Mouse (Mus musculus) thymus, postnatal 10 days (tissue): ENCODE data around the gene Smad5.

ENCODE experiments used
- DNase-seq, 2 experiments: peaks; one replicate each; pipeline ENCODE4 v3.0.0; 2021; ENCODE audit warnings: low spot score in 2 of 2

Gene Smad5

DNA sequence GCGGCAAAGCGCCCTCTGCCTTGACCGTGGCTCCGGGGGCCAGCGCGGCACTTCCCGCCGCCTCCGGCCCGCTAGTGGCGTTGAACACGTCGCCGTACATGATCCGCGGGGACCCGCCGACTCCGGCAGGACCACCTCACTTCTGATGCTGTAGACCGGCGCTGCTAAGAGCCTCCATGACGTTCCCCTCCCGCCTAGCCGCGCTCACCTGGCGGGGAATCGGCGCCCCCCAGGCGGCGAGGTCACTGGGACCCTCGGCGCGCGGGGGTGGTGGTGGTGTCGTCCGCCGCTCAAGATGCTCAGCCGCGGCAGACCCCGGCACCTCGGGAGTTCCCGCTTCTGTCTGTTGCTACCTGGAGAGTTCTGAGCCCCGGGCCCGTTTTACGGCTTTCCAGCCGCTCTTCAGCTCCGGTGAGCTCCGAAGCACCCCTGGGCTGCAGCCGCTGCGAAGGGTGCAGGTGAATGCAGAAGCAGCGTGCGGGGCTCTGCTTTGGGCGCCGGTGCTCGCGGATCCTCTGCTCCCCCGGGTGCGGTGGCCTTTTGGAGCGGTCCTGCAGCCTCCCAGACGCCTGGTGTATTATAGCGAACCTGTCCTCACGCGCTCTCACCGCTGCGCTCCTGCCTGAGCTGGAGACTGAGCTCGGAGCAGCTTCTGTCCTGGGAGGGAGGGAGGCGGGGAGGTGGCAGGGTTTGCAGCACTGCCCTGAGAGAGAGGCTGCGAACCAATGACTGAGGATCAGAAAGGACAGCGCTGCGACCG, 50.6 kb downstream of the Smad5 start, which contains the start of gene Gm45623:
Gm45623 (minus strand) TSS at position 636 of the 760 bp plus-strand sequence.
- no peak for DNase-seq

- DNase-seq, result peak; percentile 62 to 81
Observed at GRCm38 (mm10) chr13:56755871-56756270, 53.1 kb downstream of the Smad5 start.

DNA sequence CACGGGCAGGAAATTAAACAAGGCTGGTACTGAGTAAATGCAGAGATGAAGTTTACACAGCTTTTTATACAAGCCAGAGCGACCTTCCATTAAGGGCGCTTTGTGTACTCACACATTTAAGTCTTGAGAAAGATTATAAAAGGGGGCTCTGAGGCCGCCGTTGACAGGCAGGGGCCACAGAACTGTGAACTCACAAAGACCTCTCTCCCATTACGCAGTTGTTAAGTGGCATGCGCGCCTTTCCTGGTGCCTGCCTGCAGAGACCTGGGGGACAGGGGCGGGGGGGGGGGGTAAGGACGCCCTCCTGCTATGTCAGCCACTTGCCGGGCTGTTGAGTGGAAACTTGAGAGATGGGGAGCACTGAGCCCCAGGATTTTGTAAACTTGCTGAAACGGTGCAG, 54.4 kb downstream of the Smad5 start:
- no peak for DNase-seq

DNA sequence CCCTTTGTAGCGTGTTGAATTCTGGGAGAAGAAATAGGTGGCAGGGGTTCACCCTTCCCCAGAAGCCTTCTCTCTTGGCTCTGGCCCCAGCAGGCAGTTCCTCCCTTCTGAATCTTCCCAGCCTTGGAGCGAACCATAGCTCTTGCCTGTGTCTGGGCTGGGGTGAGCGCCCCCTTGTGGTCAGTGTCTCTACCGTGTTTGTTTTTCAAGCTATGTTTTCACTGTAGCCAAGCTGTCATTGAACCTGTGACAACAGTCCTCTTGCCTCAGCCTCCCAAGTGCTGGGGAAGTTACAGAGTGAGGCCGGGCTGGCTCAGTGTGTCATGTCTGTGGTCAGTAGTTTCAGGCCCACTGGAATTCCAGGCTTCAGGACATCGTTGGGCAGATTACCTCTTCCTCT, 55.7 kb downstream of the Smad5 start:
- DNase-seq, result peak; percentile 72 to 90

GRCm38 (mm10) chr13:56762446-56763229, 59.8 kb downstream of the Smad5 start:
- DNase-seq, result no peak

DNA sequence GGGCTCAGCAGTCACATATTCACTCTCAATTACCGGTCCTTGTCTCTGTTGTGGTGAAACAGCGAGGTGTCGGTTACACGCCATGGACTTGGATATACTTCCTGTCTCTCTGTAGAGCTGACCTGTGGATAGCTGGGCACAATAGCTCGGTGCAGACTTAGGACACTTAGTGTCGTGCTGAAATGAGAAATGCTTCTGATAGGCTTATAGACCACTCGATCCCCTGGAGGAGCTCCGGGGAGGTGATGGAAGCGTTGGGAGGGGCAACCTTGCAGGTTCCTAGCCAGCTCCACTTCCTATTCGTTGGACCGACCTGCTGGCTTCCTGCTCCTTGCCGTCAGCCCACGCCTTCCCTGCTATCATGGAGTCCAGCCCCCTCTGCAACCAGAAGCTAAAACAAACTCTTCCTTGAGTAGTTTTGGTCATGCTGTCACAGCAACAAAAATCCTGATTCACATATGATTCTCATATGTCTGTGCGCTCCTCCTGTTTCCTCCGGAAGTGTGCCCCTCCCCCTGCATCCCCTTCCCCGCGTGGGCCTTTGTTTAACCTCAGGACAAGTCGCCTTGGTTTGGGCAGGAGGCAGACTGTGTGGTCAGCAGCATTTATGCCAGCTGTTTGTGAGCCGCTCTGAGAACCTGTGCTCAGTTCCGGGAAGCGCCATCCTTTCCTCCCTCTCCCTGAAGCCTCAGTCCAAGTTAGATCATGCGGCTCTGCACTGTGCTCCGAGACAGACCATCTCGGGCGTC, 62.6 kb downstream of the Smad5 start:
- DNase-seq, result no peak

DNA sequence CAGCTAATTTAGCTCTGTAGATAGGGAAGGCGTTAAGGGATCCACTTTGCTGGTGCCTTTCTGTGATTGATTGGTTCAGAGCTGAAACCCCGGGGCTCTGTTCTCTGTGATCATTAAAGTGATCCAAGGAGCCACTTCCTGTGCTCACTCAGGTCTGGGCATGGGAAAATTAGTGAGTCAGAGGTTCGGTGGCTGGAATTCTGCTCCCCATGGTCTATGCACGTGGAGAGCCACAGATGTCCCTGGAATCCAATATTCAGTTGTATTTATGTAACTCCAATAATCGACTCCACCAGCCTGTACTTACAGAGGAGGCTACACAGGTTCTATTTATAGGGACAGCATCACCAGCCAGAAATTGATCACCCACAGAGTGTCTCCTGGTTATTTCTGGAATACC, 63.4 kb downstream of the Smad5 start:
- DNase-seq, result no peak

DNA sequence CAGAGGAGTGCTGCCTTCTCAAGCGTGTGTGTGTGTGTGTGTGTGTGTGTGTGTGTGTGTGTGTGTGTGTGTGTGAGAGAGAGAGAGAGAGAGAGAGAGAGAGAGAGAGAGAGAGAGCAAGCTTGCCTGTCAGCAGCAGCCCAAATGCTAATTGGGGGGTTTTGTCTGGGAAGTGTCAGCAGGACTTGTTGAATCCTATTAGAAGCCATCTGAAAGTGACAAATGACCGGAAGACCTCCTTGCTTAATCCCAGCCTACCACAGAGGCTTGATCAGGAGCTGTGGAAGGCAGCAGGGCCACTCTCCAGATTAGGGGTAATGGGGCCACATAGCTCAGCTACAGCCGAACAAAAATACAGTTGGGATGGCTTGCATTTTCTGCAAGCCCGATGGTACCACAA, 66.6 kb downstream of the Smad5 start:
- no peak for DNase-seq

GRCm38 (mm10) chr13:56770136-56770578, 67.3 kb downstream of the Smad5 start:
- DNase-seq, result no peak

GRCm38 (mm10) chr13:56770786-56771185, 68.0 kb downstream of the Smad5 start:
- no peak for DNase-seq

- DNase-seq, result no peak
Observed at GRCm38 (mm10) chr13:56772592-56772991, 69.8 kb downstream of the Smad5 start.

- no peak for DNase-seq
Observed at GRCm38 (mm10) chr13:56773262-56773870, 70.6 kb downstream of the Smad5 start.

DNA sequence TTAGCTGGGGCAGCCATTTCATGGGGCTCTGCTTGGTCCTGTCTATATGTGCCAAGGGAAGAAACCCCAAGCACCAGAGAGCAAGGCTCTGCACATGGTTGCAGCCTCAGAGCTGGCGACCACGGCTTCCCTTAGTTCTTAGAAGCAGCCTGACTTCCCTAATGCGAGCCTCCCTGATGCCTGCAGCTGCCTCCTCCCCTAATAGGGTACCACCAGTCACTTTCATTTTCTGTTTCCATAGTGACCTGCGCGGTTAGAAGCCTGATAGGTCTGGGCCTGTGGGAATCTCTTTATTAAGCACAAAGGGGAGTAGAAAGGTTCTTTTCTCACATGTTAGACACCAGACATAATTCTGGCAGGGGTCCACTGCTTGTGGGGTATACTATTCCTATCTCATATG, 71.5 kb downstream of the Smad5 start:
- no peak for DNase-seq

DNA sequence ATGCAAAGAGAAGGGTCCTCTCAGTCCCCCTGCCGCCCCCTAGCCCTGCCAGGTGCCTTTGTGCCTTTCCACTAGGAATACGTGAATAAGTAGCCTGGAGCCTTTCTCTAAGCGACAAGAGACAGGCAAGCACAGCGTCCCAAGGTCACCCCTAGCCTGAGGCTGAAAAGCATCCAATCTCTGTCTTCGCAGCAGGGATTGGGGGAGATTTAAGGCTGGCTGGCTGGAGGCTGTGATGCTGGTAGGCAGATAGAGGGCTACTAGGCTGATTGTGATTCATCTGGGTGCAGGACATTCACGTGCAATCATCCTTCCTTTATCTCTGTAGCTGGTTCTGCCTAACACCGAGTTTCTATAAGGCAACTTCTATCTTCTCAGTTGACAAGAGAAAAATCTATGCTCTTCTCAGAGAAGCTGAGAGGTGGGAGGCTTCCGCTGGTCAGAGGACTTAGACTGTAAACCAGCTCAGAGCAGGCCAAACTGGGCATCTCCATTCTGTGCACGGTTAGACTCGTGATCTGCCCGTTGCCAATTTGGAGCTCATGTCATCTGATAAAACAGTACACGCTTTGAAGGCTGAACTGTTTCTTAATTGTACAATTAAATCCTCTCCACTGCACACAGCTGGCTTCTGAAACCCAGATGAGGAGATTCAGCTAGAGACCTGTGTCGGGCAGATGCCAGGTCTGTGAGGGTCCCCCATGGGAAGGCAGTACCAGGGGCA, 78.1 kb downstream of the Smad5 start:
- no peak for DNase-seq

DNA sequence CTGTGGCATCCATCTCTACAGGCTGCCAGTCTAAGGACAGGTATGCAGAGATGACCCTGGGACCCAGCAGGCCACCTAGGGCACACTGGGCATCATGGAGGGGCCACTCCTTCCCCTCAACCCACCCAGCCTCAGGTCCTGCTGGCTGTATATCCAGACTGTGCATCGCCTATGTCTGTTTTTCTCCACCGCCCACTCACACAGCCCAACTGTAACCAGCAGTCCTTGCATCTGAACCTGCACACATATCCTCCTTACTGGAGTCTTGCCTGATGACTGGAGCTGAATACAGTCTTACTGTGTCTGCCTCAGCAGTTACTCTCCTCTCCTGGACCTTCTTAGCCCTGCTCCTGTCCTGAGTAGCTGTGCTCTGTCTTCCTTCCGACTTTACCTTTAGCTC, 78.9 kb downstream of the Smad5 start:
- no peak for DNase-seq

DNA sequence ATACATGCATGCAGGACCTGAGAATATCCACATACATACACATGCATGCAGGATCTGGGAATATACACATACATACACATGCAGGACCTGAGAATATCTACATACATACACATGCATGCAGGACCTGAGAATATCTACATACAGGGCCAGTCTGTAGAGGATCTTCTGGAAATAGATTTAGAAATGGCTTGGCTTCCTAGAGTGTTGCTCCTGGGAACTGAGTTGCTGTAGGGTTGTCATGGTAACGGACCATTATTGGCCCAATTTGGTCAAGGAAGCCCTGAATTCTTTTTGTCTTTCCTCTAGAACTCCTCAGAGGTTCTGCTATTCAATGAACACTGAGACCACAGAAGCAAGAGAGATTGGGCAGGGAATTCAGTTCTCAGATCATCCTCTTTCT, 79.8 kb downstream of the Smad5 start:
- DNase-seq, result no peak

- no peak for DNase-seq
Observed at GRCm38 (mm10) chr13:56790683-56791082, 87.9 kb downstream of the Smad5 start.
